Mouse (Mus musculus) cerebellum, adult 8-10 months (tissue): ENCODE data around the gene Olfm4.

Source experiments
- DNase-seq: peaks from one replicate; pipeline ENCODE4 v3.0.0; 2022

Olfm4 gene

DNA sequence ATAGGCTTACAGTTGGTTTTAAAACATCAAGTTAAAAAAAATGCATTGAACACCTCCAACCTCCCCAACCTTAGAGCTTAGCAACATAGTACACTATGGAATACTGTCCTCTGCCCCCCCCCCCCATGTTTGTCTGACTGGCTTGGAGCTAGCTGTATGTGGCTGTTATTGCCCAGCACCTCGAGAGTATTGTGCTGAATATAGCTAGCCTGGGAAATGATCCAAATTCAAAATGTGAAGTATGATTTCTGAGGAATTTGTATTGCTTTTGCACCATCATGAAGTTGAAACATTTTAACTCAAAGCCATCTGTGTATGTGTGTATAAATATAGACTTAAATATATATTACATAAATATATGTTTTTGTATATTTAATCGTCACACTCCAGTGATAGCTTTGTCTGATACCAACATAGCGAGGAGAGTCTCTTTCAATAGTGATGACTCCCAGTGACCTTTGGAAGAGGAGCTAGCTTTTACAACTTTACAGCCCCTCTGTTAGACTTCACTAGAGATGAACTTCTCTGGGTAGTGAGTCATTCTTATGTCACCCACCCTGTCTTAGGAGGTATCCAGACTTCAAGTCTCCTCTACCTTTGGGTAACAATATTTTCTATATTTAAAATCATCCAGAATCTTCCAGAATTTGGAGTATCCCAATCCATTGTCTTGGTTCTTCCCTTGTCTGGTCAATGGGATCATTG, 45.6 kb downstream of the Olfm4 start:
- DNase-seq: no peak

DNA sequence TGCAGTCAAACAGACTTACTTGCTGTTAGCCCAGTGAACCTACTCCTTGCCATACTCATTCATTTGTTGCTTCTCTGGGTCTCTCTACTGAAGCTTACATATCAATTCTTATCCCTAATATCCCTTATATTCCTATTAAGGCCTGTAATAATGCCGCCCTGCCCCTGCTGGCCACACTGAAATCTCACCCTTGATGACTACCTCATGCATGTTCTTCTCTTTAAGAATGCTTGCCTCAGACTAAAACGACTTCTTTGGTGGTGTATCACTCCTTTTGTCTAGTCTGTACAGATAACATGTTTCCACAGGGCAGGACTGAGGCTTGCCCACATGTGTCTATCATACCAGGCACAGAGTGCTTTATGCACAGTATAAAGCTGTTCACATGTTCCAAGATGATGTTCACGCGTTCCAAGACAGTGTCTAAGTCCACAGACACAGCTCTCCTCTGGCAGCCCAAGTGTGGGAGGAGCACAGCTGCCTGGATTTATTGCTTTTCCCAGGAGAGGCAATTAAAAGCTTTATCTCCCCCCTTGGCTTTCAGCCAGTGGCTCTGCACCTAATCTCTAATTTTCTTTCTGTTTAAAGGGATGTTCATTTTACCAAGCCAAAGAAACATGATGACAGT, 55.9 kb downstream of the Olfm4 start:
- no peak for DNase-seq

DNA sequence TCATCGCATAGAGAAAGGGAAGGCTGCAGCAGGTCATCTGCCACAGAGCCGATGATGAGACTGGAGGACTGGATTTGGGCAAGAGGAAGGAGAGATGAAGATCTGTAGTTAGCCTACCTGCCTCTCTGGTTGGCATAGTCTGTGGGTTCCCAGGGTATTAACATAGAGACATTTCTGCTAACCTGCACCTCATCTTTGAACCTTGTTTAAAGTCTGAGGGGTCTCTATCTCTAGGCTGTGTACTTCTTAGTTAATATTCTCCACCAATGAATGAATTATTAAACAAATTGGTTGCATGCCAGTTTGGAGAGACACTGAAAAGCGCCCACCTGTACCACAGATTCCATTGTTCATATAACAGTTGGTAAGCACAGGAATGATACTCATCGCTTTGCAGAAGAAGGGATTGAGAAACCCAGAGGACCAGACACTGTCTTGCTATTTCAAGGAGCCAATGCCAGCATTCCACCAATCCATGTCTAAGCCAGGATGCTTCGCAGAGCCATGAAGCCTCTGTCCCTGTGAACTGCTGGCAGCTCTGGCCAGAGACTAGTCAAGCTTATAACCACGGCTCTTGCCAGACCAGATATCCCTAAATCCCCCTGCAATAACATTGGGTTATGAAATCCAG, 62.3 kb downstream of the Olfm4 start:
- no peak for DNase-seq

DNA sequence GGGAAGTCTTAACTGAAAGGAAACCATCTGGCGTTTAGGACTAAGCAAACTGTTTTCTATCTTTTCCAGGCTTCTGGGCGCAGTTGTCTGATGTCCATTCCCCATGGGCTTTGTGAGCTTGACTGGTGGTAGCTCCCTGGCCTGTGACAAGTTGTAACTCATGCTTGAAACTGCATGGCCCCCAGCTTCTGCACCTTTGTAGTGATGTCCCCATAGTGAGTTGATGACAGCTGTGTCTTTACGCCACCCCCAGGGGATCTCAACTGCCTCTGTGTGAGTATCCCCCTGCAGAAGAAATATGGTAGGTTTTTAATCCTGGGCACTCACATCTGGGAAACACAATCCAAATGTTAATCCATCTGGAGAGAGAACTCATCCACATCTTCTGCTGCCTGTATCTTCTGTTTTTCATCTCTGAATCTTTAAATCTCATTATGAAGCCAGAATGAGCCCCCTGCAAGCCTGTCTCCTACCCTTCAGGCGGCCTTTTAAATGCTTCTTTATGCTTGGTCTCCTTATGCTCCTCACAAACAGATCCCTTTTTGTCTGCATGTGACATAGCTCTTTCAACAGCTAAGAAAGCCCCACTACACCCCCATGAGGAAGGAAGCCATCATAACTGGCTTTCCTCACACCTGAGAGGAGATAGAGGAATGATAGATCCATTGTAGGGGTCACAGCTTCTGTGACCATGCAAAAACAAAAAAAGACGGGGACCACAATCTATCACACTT, 63.7 kb downstream of the Olfm4 start:
- DNase-seq: no peak

DNA sequence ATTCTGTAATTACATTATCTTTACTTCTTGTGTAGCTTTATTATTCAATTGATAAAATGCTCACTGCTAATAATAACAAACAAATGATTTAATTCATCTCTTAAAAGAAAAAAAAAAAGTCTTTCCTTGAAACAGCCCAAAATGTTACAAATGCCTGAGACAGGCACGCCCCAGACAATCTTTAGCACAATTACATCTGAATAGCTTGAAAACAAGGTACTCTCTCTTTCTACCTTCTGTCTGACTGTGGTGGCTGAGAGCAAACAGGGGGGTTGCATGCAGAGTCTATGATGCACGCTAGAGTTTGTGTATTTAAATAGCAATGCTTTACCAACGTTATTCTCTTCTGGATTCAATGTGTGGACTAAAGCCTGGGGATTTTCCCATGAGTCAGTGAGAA, 71.8 kb downstream of the Olfm4 start:
- no peak for DNase-seq

DNA sequence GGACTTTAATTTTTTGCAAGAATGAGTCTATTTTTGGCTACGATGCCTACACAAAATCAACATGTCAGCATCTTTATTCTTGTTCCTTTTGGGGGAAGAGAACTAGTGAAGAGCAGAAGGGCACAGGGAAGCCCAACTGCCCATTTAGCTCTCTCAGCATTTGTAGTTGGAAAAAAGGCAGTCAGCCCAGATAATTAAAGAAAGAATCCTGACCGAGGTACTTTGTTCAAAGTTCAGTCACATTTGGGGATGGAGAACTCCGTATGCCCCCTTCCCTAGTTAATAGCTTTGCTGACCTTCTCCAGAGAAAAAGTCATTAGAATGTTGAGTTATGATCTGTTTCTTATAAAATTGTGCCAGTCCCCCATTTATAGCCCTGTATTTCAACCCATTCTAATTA, 77.8 kb downstream of the Olfm4 start:
- DNase-seq: no peak

DNA sequence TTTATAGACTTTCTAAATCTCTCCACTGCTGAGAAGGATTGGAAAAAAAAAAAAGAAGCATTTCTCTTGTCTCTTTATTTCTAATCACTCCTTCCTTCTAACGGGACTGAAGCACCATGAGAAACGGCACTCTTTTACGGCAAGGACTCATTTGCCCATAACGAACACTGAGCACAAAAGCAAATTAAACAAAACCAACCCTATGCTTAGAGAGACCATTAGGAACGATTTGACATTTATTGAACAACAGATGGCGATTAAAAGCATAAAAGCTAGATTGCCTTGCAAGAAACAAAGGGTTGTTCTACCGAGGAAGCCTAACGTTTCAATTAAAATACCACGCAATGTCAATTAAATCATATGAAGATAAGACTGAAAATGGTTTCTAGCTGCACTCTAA, 79.0 kb downstream of the Olfm4 start:
- no peak for DNase-seq

DNA sequence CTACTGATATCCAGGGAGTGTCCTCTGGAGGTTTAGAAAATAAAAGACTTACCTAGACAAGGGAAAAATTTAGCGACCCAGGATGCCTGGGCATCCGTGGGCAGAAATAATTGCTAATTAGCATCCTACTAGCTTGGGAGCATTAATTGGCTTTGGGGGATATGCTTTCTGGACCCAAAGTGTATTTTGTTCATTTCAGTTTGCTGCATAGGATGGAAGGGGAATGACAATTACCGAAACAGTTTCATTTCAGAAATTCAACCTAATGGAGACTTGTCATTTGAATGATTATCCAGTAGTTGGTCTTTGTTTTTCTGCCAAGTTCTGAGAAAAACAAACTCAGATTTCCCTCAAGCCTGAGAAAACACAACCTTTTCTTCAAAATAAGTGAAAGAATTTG, 86.7 kb downstream of the Olfm4 start:
- no peak for DNase-seq
